Mouse (Mus musculus) CD8-positive naive resting alpha-beta T cell, adult 2 months (primary cell): ENCODE data around the gene Tma7.

Source experiments
- DNase-seq, 2 experiments: peaks; one replicate each; pipeline ENCODE4 v3.0.0; 2022; ENCODE audit warnings: low read depth in 2 of 2, low spot score in 2 of 2

Tma7 gene

GRCm38 (mm10) chr9:109082124-109082800 lies at the start of gene Tma7, which contains the start of gene Ccdc51:
TSS of gene Tma7 (minus strand) at chr9:109082587.
TSS of gene Ccdc51 (plus strand) at chr9:109082493.
- peak; percentile 71 to 80 for DNase-seq

- no peak for DNase-seq
These were observed 47.7 kb upstream of the Tma7 start for GRCm38 (mm10) chr9:109130076-109130475.

- DNase-seq: no peak
These were observed 45.8 kb upstream of the Tma7 start for GRCm38 (mm10) chr9:109128211-109128610.

GRCm38 (mm10) chr9:109127076-109127475 lies 44.7 kb upstream of the Tma7 start:
- no peak for DNase-seq

- DNase-seq: no peak
These were observed 43.1 kb upstream of the Tma7 start for GRCm38 (mm10) chr9:109125481-109125880.

GRCm38 (mm10) chr9:109125043-109125442 lies 42.7 kb upstream of the Tma7 start:
- no peak for DNase-seq

GRCm38 (mm10) chr9:109124164-109124563 lies 41.8 kb upstream of the Tma7 start:
- no peak for DNase-seq

GRCm38 (mm10) chr9:109123266-109123665 lies 40.9 kb upstream of the Tma7 start:
- DNase-seq: no peak

- DNase-seq: peak; percentile 33 to 58
These were observed 40.2 kb upstream of the Tma7 start for GRCm38 (mm10) chr9:109122553-109123085.

- DNase-seq: no peak
These were observed 38.6 kb upstream of the Tma7 start for GRCm38 (mm10) chr9:109120956-109121355.

- DNase-seq: no peak
These were observed 37.2 kb upstream of the Tma7 start for GRCm38 (mm10) chr9:109119571-109119970.

GRCm38 (mm10) chr9:109118106-109118505 lies 35.7 kb upstream of the Tma7 start:
- no peak for DNase-seq

- no peak for DNase-seq
These were observed 33.8 kb upstream of the Tma7 start for GRCm38 (mm10) chr9:109116205-109116604.

- no peak for DNase-seq
These were observed 32.5 kb upstream of the Tma7 start for GRCm38 (mm10) chr9:109114871-109115270.

GRCm38 (mm10) chr9:109114276-109114675 lies 31.9 kb upstream of the Tma7 start:
- DNase-seq: no peak

- no peak for DNase-seq
These were observed 30.9 kb upstream of the Tma7 start for GRCm38 (mm10) chr9:109113331-109113730.

GRCm38 (mm10) chr9:109111591-109111990 lies 29.2 kb upstream of the Tma7 start:
- no peak for DNase-seq

- DNase-seq: no peak
These were observed 28.7 kb upstream of the Tma7 start for GRCm38 (mm10) chr9:109111101-109111500.

- no peak for DNase-seq
These were observed 27.9 kb upstream of the Tma7 start for GRCm38 (mm10) chr9:109110240-109110639.

- no peak for DNase-seq
These were observed 25.0 kb upstream of the Tma7 start for GRCm38 (mm10) chr9:109107341-109107740.

GRCm38 (mm10) chr9:109105648-109106047 lies 23.3 kb upstream of the Tma7 start:
- no peak for DNase-seq

GRCm38 (mm10) chr9:109105011-109105410 lies 22.6 kb upstream of the Tma7 start:
- no peak for DNase-seq

- no peak for DNase-seq
These were observed 21.7 kb upstream of the Tma7 start for GRCm38 (mm10) chr9:109104083-109104482.
